Mouse (Mus musculus): ENCODE results near the gene Cntfr. TPM values are rescaled to one million over a fixed set of nuclear protein-coding genes. Genes with fewer than 3 reads are reported as not detected.

Cntfr gene
- polyA plus RNA-seq, 1 experiment, result 8.1 TPM

- Histone ChIP-seq H3K4me1 (ENCODE audit: control insufficient read depth, insufficient read depth, insufficient read length) (peaks cover 8% of the 10 kb centered on the region; the same call in 1 of the 2 replicates), H3K27ac (ENCODE audit: insufficient read depth, low read length) (no peak overlapping the region), H3K4me3 (ENCODE audit: extremely low read depth, insufficient read depth, insufficient read length) (no peak overlapping the region), H3K36me3 (ENCODE audit: control insufficient read depth, insufficient read depth, low read length) (peaks cover 16% of the 10 kb centered on the region), H3K27me3 (ENCODE audit: control insufficient read depth, insufficient read depth, low read length) (no peaks in the 10 kb centered on the region)
- no peak for DNase-seq (ENCODE audit: low read depth in 1 of 2, low spot score in 2 of 2)
- 88% methylated on average over 5 of the region's 5 CpGs for WGBS
- TF ChIP-seq CTCF (IDR thresholded peaks at IDR 0.05; ENCODE audit: extremely low read depth, insufficient read depth, insufficient read length, insufficient replicate concordance) (peak; percentile 11; the same call in 1 of the 2 replicates), POLR2A (IDR thresholded peaks at IDR 0.05; ENCODE audit: low read depth, low read length) (no peak)
These were observed 18.7 kb upstream of the Cntfr start for GRCm38 (mm10) chr4:41715596-41715995.

- no peak overlapping the region for H3K27ac ChIP-seq (ENCODE audit: insufficient read depth, low read length)
- DNase-seq (ENCODE audit: low read depth in 1 of 2, low spot score in 2 of 2), result no peak
- no peak overlapping the region for H3K4me3 ChIP-seq (ENCODE audit: extremely low read depth, insufficient read depth, insufficient read length)
- no peak for TF ChIP-seq POLR2A (IDR thresholded peaks at IDR 0.05; ENCODE audit: low read depth, low read length)
- TF ChIP-seq CTCF (IDR thresholded peaks at IDR 0.05; ENCODE audit: extremely low read depth, insufficient read depth, insufficient read length, insufficient replicate concordance), result no peak
- peaks cover 8% of the 10 kb centered on the region; the same call in 1 of the 2 replicates for H3K4me1 ChIP-seq (ENCODE audit: control insufficient read depth, insufficient read depth, insufficient read length)
- peaks cover 16% of the 10 kb centered on the region for H3K36me3 ChIP-seq (ENCODE audit: control insufficient read depth, insufficient read depth, low read length)
- no peaks in the 10 kb centered on the region for H3K27me3 ChIP-seq (ENCODE audit: control insufficient read depth, insufficient read depth, low read length)
- WGBS, result 81% methylated on average over 8 of the region's 8 CpGs
These were observed 18.2 kb upstream of the Cntfr start for GRCm38 (mm10) chr4:41715082-41715481.

- peak; percentile 42 to 56 for DNase-seq (ENCODE audit: low read depth in 1 of 2, low spot score in 2 of 2)
- peaks cover 8% of the 10 kb centered on the region; the same call in 1 of the 2 replicates for H3K4me1 ChIP-seq (ENCODE audit: control insufficient read depth, insufficient read depth, insufficient read length)
- no peak overlapping the region; the same call in 1 of the 2 replicates for H3K4me3 ChIP-seq (ENCODE audit: extremely low read depth, insufficient read depth, insufficient read length)
- TF ChIP-seq POLR2A (IDR thresholded peaks at IDR 0.05; ENCODE audit: low read depth, low read length) (no peak), CTCF (IDR thresholded peaks at IDR 0.05; ENCODE audit: extremely low read depth, insufficient read depth, insufficient read length, insufficient replicate concordance) (peak; percentile 70; the same call in 1 of the 2 replicates)
- no peaks in the 10 kb centered on the region for H3K27me3 ChIP-seq (ENCODE audit: control insufficient read depth, insufficient read depth, low read length)
- 16% methylated on average over 8 of the region's 8 CpGs for WGBS
- no peak overlapping the region for H3K27ac ChIP-seq (ENCODE audit: insufficient read depth, low read length)
- peaks cover 11% of the 10 kb centered on the region for H3K36me3 ChIP-seq (ENCODE audit: control insufficient read depth, insufficient read depth, low read length)
These were observed 17.4 kb upstream of the Cntfr start for GRCm38 (mm10) chr4:41714276-41714675.

- peaks cover 5% of the 10 kb centered on the region for H3K36me3 ChIP-seq (ENCODE audit: control insufficient read depth, insufficient read depth, low read length)
- peak; percentile 53 to 75 for DNase-seq (ENCODE audit: low read depth in 1 of 2, low spot score in 2 of 2)
These were observed 16.5 kb upstream of the Cntfr start, which contains the start of gene Rpp25l for GRCm38 (mm10) chr4:41713197-41714067. Gene Rpp25l, minus strand, starts transcription at chr4:41713534.

GRCm38 (mm10) chr4:41712421-41713196 lies 15.7 kb upstream of the Cntfr start:
- 57% methylated on average over 31 of the region's 31 CpGs for WGBS
- no peak for DNase-seq (ENCODE audit: low read depth in 1 of 2, low spot score in 2 of 2)
- H3K4me1 ChIP-seq (ENCODE audit: control insufficient read depth, insufficient read depth, insufficient read length), result peaks cover 8% of the 10 kb centered on the region; the same call in 1 of the 2 replicates

More at GRCm38 (mm10) chr4:41713197-41714067, 16.5 kb upstream of the Cntfr start, which contains the start of gene Rpp25l:
- peak within 1 kb of the TSS; percentile 50; the same call in 1 of the 2 replicates for H3K27ac ChIP-seq (ENCODE audit: insufficient read depth, low read length)
- H3K27me3 ChIP-seq (ENCODE audit: control insufficient read depth, insufficient read depth, low read length), result no peaks in the 10 kb centered on the region
- TF ChIP-seq POLR2A (IDR thresholded peaks at IDR 0.05; ENCODE audit: low read depth, low read length), result peak; percentile 84
- no peak for TF ChIP-seq CTCF (IDR thresholded peaks at IDR 0.05; ENCODE audit: extremely low read depth, insufficient read depth, insufficient read length, insufficient replicate concordance)
- H3K4me3 ChIP-seq (ENCODE audit: extremely low read depth, insufficient read depth, insufficient read length), result peak within 1 kb of the TSS; percentile 96
- peaks cover 8% of the 10 kb centered on the region; the same call in 1 of the 2 replicates for H3K4me1 ChIP-seq (ENCODE audit: control insufficient read depth, insufficient read depth, insufficient read length)
- under 1% methylated on average over 61 of the region's 61 CpGs for WGBS

GRCm38 (mm10) chr4:41711705-41712375 lies 15.0 kb upstream of the Cntfr start:
- Histone ChIP-seq H3K4me1 (ENCODE audit: control insufficient read depth, insufficient read depth, insufficient read length) (peaks cover 10% of the 10 kb centered on the region; the same call in 1 of the 2 replicates), H3K4me3 (ENCODE audit: extremely low read depth, insufficient read depth, insufficient read length) (no peak overlapping the region), H3K27ac (ENCODE audit: insufficient read depth, low read length) (no peak overlapping the region), H3K36me3 (ENCODE audit: control insufficient read depth, insufficient read depth, low read length) (no peaks in the 10 kb centered on the region; the same call in 1 of the 2 replicates), H3K27me3 (ENCODE audit: control insufficient read depth, insufficient read depth, low read length) (no peaks in the 10 kb centered on the region)
- no peak for TF ChIP-seq CTCF (IDR thresholded peaks at IDR 0.05; ENCODE audit: extremely low read depth, insufficient read depth, insufficient read length, insufficient replicate concordance)
- 88% methylated on average over 16 of the region's 16 CpGs for WGBS
- DNase-seq (ENCODE audit: low read depth in 1 of 2, low spot score in 2 of 2), result no peak

More at GRCm38 (mm10) chr4:41712421-41713196, 15.7 kb upstream of the Cntfr start:
- H3K4me3 ChIP-seq (ENCODE audit: extremely low read depth, insufficient read depth, insufficient read length), result peak overlapping the region; percentile 96
- H3K36me3 ChIP-seq (ENCODE audit: control insufficient read depth, insufficient read depth, low read length), result peaks cover 1% of the 10 kb centered on the region; the same call in 1 of the 2 replicates
- H3K27me3 ChIP-seq (ENCODE audit: control insufficient read depth, insufficient read depth, low read length), result no peaks in the 10 kb centered on the region
- no peak overlapping the region for H3K27ac ChIP-seq (ENCODE audit: insufficient read depth, low read length)
- TF ChIP-seq CTCF (IDR thresholded peaks at IDR 0.05; ENCODE audit: extremely low read depth, insufficient read depth, insufficient read length, insufficient replicate concordance), result no peak
- TF ChIP-seq POLR2A (IDR thresholded peaks at IDR 0.05; ENCODE audit: low read depth, low read length), result no peak
